Mouse (Mus musculus) hindbrain, embryonic 14.5 days (tissue): ENCODE results near the gene Grin2a. TPM values are rescaled to one million over a fixed set of nuclear protein-coding genes. Genes with fewer than 3 reads are reported as not detected.

Experiments used
- ATAC-seq: fragments of 200-750 bp; cut with Nextera tagmentation; 2 replicates; pipeline ENCODE4 v1.8.0; 2017; ENCODE audit warnings: moderate number of reproducible peaks, mild to moderate bottlenecking, moderate TSS enrichment, moderate library complexity; ENCODE audit not compliant: low FRiP score
- DNase-seq: peaks from one replicate; pipeline ENCODE4 v3.0.0-alpha.2; 2015; ENCODE audit warnings: low spot score
- H3K27ac ChIP-seq: fragments of 300-500 bp; sonication (generic); 2 replicates; pipeline ENCODE4 v1.5.1; 2014; ENCODE audit warnings: mild to moderate bottlenecking, moderate library complexity
- H3K27me3 ChIP-seq: fragments of 300-500 bp; sonication (generic); 2 replicates; pipeline ENCODE4 v1.6.1; 2014; ENCODE audit warnings: mild to moderate bottlenecking, low read length, mixed read lengths; ENCODE audit not compliant: control insufficient read depth, insufficient read depth
- H3K36me3 ChIP-seq: fragments of 300-500 bp; sonication (generic); replicated peaks from 2 replicates; pipeline ENCODE4 v1.6.1; 2014; ENCODE audit not compliant: control insufficient read depth, insufficient read depth
- H3K4me1 ChIP-seq: fragments of 300-500 bp; sonication (generic); replicated peaks from 2 replicates; pipeline ENCODE4 v1.6.1; 2014; ENCODE audit warnings: antibody characterized with exemption, low read length, mixed read lengths; ENCODE audit not compliant: control insufficient read depth, insufficient read depth
- H3K4me2 ChIP-seq: fragments of 300-500 bp; sonication (generic); replicated peaks from 2 replicates; pipeline ENCODE4 v1.6.1; 2014; ENCODE audit warnings: mild to moderate bottlenecking, moderate library complexity
- H3K4me3 ChIP-seq: fragments of 300-500 bp; sonication (generic); replicated peaks from 2 replicates; pipeline ENCODE4 v1.5.1; 2014; ENCODE audit warnings: mild to moderate bottlenecking, low read length
- H3K9ac ChIP-seq: fragments of 300-500 bp; sonication (generic); 2 replicates; pipeline ENCODE4 v1.6.1; 2014
- H3K9me3 ChIP-seq: fragments of 300-500 bp; sonication (generic); 2 replicates; pipeline ENCODE4 v1.6.1; 2016; ENCODE audit warnings: low read length; ENCODE audit not compliant: control insufficient read depth
- WGBS: fragments of 180-500 bp; shearing (Covaris S2); extraction: QIAGEN DNeasy Blood & Tissue Kit; methylation state at CpG from one replicate; pipeline ENCODE4 v1.1.7; 2014; 5-methylcytosine and 5-hydroxymethylcytosine counted together
- polyA plus RNA-seq: library from polyadenylated mRNA; unstranded; fragments of >200 nt; fragmentation: Nextera tagmentation; extraction: Ambion mirVana; gene quantifications from 2 replicates; pipeline ENCODE4 v1.2.1, GENCODE M21; 2014

Gene Grin2a
- polyA plus RNA-seq, 1 experiment from 2014 or later: 6.9 TPM

- no peak overlapping the region for H3K4me3 ChIP-seq
- no peak overlapping the region for H3K9ac ChIP-seq
- H3K9me3 ChIP-seq: no peaks in the 10 kb centered on the region
- no peaks in the 10 kb centered on the region for H3K36me3 ChIP-seq
- H3K4me1 ChIP-seq: no peaks in the 10 kb centered on the region
- ATAC-seq (no peak), DNase-seq (no peak)
- no peak overlapping the region for H3K4me2 ChIP-seq
- no peaks in the 10 kb centered on the region for H3K27me3 ChIP-seq
- 84% methylated on average over 1 of the region's 1 CpGs for WGBS
- no peak overlapping the region for H3K27ac ChIP-seq
These were observed 195.1 kb downstream of the Grin2a start for GRCm38 (mm10) chr16:9800221-9800620.

DNA sequence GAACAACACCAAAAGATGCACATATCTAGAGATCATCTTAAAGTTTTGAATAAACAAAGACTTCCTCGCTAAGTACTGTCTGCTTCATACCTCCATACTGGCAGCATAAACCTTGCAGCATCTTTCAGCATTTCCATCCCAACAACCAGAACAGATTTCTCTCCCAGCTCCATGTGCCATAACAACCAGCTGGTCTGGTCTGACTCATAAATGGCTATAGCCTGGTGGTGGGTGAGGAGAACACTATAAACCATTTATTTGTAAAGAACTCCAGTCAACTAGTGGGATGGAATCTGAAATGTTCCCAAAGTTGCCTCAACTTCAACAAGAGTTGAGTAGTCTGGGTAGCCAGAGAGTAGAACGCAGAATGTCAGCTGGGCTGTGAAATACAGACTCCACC is 202.4 kb downstream of the Grin2a start:
- no peaks in the 10 kb centered on the region for H3K9me3 ChIP-seq
- H3K4me1 ChIP-seq: no peaks in the 10 kb centered on the region
- H3K4me2 ChIP-seq: no peak overlapping the region
- H3K9ac ChIP-seq: no peak overlapping the region
- no peak overlapping the region for H3K4me3 ChIP-seq
- DNase-seq (no peak), ATAC-seq (no peak)
- H3K27me3 ChIP-seq: no peaks in the 10 kb centered on the region
- no peaks in the 10 kb centered on the region for H3K36me3 ChIP-seq
- no peak overlapping the region for H3K27ac ChIP-seq
- WGBS: 98% methylated on average over 2 of the region's 2 CpGs

- no peaks in the 10 kb centered on the region for H3K9me3 ChIP-seq
- no peak for DNase-seq
- no peak for ATAC-seq
- H3K27me3 ChIP-seq: no peaks in the 10 kb centered on the region
- H3K9ac ChIP-seq: no peak overlapping the region
- H3K27ac ChIP-seq: no peak overlapping the region
- no peak overlapping the region for H3K4me2 ChIP-seq
- H3K4me3 ChIP-seq: no peak overlapping the region
- H3K36me3 ChIP-seq: no peaks in the 10 kb centered on the region
- H3K4me1 ChIP-seq: no peaks in the 10 kb centered on the region
- 70% methylated on average over 1 of the region's 1 CpGs for WGBS
These were observed 209.1 kb downstream of the Grin2a start for GRCm38 (mm10) chr16:9786261-9786660.

GRCm38 (mm10) chr16:9785821-9786220 is 209.5 kb downstream of the Grin2a start:
- Histone ChIP-seq H3K27me3 (no peaks in the 10 kb centered on the region), H3K9ac (no peak overlapping the region), H3K4me1 (no peaks in the 10 kb centered on the region), H3K4me2 (no peak overlapping the region), H3K27ac (no peak overlapping the region), H3K36me3 (no peaks in the 10 kb centered on the region), H3K4me3 (no peak overlapping the region), H3K9me3 (no peaks in the 10 kb centered on the region)
- ATAC-seq (no peak), DNase-seq (no peak)
- 94% methylated on average over 4 of the region's 4 CpGs for WGBS

GRCm38 (mm10) chr16:9768981-9769380 is 226.4 kb downstream of the Grin2a start:
- Histone ChIP-seq H3K9ac (no peak overlapping the region), H3K4me1 (no peaks in the 10 kb centered on the region), H3K27ac (no peak overlapping the region), H3K4me3 (no peak overlapping the region), H3K27me3 (no peaks in the 10 kb centered on the region), H3K4me2 (no peak overlapping the region), H3K36me3 (no peaks in the 10 kb centered on the region), H3K9me3 (no peaks in the 10 kb centered on the region)
- WGBS: 74% methylated on average over 1 of the region's 1 CpGs
- DNase-seq: no peak
- no peak for ATAC-seq

DNA sequence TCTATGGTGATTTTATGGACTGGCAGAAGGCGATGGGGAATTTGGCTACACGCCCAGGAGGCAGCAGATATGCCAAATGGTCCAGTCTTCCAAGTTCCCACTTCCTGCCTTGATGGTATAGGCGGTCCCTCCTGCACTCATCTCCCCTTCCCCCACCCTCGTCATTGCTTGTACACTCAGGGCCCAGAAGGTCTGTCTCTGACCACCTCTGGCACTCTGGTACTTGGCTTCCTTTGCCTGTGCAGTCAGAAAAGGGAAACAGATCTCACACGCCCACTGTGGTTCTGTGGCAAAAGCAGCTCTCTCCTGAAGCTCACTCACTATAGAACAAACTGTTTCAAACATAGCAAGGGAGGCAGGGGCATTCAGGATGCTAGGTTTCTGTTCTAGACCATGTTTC is 227.0 kb downstream of the Grin2a start:
- Histone ChIP-seq H3K9ac (no peak overlapping the region), H3K27me3 (no peaks in the 10 kb centered on the region), H3K4me2 (no peak overlapping the region), H3K9me3 (no peaks in the 10 kb centered on the region), H3K4me1 (no peaks in the 10 kb centered on the region), H3K36me3 (no peaks in the 10 kb centered on the region), H3K27ac (no peak overlapping the region), H3K4me3 (no peak overlapping the region)
- ATAC-seq: no peak
- 75% methylated on average over 5 of the region's 5 CpGs for WGBS
- DNase-seq: peak; percentile 36

GRCm38 (mm10) chr16:9767946-9768345 is 227.4 kb downstream of the Grin2a start:
- no peaks in the 10 kb centered on the region for H3K4me1 ChIP-seq
- WGBS: 69% methylated on average over 3 of the region's 3 CpGs
- H3K27ac ChIP-seq: no peak overlapping the region
- ATAC-seq: peak; percentile 17; the same call in 1 of the 2 replicates
- no peak overlapping the region for H3K9ac ChIP-seq
- H3K27me3 ChIP-seq: no peaks in the 10 kb centered on the region
- H3K9me3 ChIP-seq: no peaks in the 10 kb centered on the region
- H3K4me3 ChIP-seq: no peak overlapping the region
- H3K36me3 ChIP-seq: no peaks in the 10 kb centered on the region
- no peak overlapping the region for H3K4me2 ChIP-seq
- DNase-seq: no peak

- 87% methylated on average over 2 of the region's 2 CpGs for WGBS
- no peak for DNase-seq
- no peak for ATAC-seq
These were observed 231.3 kb downstream of the Grin2a start for GRCm38 (mm10) chr16:9764086-9764485.

DNA sequence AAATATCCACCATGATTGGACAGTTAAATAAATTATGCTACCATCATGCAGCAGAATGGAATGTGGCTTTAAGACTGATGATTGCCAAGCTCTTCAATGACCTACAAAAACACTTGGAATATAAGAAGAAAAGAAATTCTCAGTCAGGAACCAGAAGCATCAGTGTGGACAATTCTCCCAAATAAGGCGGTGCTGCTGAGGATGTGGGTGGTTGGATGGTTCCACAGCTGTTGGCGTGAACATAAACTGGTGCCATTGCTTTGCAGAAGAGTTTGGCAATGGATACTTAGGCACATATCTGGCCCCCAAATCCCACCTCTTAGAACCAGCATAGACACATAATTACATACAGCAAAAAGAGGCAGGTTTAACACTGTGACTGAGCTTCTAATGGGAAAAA is 235.0 kb downstream of the Grin2a start:
- Histone ChIP-seq H3K4me3 (no peak overlapping the region), H3K9me3 (no peaks in the 10 kb centered on the region), H3K4me1 (peaks cover 9% of the 10 kb centered on the region; the same call in 1 of the 2 replicates), H3K4me2 (no peak overlapping the region), H3K9ac (no peak overlapping the region), H3K27me3 (no peaks in the 10 kb centered on the region), H3K36me3 (no peaks in the 10 kb centered on the region), H3K27ac (no peak overlapping the region)
- ATAC-seq: no peak
- 95% methylated on average over 2 of the region's 2 CpGs for WGBS
- DNase-seq: no peak

More at GRCm38 (mm10) chr16:9764086-9764485, 231.3 kb downstream of the Grin2a start:
- no peaks in the 10 kb centered on the region for H3K36me3 ChIP-seq
- H3K27ac ChIP-seq: no peak overlapping the region
- H3K4me1 ChIP-seq: peaks cover 2% of the 10 kb centered on the region; the same call in 1 of the 2 replicates
- H3K9me3 ChIP-seq: no peaks in the 10 kb centered on the region
- H3K4me2 ChIP-seq: no peak overlapping the region
- no peak overlapping the region for H3K4me3 ChIP-seq
- H3K9ac ChIP-seq: no peak overlapping the region
- H3K27me3 ChIP-seq: no peaks in the 10 kb centered on the region

DNA sequence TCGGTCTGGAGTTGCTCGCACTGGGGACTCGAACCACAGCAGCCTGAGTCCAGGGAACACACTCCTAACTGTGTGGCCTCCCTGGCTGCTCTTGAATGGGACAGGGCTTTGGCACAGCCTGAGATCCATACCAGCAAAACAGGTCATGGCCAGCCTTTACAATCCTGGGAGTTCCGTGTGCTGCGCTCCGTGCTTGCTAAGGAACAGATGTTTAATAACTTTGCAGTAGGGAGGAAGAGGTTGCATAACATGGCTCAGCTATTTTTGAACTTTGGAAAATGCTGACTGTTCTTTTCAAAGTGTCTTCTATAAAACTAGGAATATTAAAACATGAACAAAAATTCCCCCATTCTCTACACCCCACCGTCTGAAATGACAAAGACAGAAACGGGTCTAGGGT is 238.5 kb downstream of the Grin2a start:
- Histone ChIP-seq H3K4me3 (no peak overlapping the region), H3K4me2 (no peak overlapping the region), H3K9me3 (no peaks in the 10 kb centered on the region), H3K27ac (no peak overlapping the region), H3K27me3 (no peaks in the 10 kb centered on the region), H3K4me1 (peaks cover 9% of the 10 kb centered on the region; the same call in 1 of the 2 replicates), H3K36me3 (no peaks in the 10 kb centered on the region), H3K9ac (no peak overlapping the region)
- WGBS: 90% methylated on average over 8 of the region's 8 CpGs
- DNase-seq: no peak
- no peak for ATAC-seq
